Mouse (Mus musculus): ENCODE measurements around the gene Smim27. TPM values are rescaled to one million over a fixed set of nuclear protein-coding genes. Genes with fewer than 3 reads are reported as not detected.

The Smim27 gene
- total RNA-seq (2023), result 29.6 TPM

DNA sequence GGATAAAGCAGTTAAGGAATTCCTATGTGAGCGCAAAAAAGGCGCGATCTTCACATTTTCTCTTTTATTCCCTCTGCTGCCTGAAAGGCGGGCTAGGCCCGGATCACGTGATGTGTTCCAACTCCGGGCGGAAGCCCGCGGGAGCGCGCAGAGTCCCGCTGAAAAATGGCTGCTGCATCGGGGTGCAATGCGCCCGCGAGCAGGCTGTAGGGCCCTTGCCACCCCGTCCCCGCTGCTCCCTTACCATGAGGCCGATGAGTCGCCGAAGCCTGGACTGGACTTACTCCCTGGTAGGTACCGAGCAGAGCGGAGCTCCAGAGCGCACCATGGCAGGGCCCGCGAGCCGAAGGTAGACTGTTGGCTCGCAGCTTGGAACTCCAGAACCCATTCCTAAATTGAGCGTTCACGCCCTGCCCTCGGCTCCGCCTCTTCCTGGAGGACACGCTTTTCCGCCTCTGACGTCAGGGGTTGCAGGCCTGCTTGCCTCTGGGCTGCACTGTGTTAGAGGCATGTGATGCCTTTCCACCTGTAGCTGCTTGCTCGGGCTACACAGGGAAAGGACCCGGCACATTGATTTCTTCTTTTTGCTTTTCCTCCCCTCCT is at the start of gene Smim27, which contains the start of gene Topors:
TSS of gene Smim27 (plus strand) at position 150 of the 603 bp plus-strand sequence.
TSS of gene Topors (minus strand) at position 421 of the 603 bp plus-strand sequence.

DNA sequence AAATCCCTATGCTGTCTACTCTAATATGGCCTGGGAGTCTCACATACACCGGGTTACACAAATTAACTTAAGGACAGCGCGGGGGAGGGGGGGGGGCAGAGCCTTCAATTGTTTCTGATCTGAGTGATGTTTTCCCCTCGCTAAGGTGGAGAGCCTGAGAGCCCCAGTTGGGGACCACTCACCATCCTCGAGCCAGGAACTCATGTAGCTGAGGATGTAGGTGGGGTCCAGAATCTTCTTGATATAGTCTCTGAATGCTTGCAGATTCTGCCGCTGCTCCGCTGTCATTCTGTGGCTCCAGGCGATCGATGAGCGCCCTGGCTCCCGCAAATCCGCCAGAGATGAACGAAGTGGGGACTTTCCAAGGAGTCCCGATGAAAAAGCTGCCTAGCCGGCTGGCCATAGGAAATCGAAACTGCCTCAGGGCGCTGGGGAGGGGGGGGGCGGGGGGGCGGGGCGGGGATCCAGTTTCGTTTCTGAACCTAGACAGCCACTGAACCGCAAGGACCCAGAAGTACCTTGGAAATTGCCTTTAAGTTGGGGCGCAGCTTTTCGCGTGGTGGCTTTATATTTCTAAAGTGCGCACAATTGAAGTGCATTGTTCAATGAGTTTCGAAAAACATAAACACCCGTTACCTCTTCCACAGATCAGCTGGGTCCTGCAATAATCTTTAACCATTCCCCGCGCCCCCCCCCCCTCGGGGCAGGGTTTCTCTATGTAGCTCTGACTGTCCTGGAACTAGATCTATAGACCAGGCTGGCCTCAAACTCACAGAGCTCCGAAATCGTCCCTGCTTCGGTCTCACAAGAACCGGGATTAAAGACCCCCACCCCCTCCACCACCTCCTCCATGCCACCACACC is 29.7 kb upstream of the Smim27 start, which contains the start of gene Ddx58:
TSS of gene Ddx58 (minus strand) at position 420 of the 863 bp plus-strand sequence.

DNA sequence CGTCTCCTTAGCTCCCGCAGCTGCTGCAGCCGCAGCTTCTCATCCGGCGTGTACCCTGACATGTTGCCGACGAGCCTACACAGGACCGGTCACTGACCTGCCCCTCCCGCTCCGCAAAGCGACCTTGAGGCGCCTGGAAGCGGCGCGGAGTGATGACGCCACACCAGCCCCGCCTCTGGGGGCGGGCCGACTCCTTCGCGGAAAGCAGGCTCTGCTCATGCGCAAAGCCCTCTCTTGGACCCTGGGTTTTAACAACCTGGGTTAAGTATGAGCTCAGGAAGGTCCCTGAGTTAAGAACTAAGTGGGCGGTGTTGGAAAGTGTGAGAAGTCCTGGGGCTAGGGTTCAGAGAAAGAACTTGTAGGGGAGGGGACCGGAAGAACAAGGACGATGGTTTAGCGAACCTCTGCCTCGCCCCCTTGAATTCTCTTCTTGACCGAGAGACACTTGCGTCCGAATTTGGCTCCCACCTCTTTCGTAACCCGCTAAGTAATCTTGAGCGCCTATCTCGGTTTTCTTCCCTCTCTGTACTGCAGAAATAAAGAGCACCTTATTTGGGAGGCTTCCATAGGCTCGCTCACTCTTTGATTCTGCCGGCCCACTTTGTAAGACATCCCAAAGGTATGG is 10.0 kb downstream of the Smim27 start, which contains the start of gene Ndufb6:
TSS of gene Ndufb6 (minus strand) at position 146 of the 625 bp plus-strand sequence.

Other genes starting within 250 kb of the Smim27 start
- 15.9 TPM for gene Aco1, start 126.5 kb upstream of the Smim27 start, total RNA-seq (2023)
- 87.2 TPM for gene Ddx58, start 29.8 kb upstream of the Smim27 start, total RNA-seq (2023)
- gene Topors, start 271 bp downstream of the Smim27 start, total RNA-seq (2023), result 31.5 TPM
- 32.9 TPM for gene Ndufb6, start 9.8 kb downstream of the Smim27 start, total RNA-seq (2023)
- gene Tmem215, start 202.6 kb downstream of the Smim27 start, total RNA-seq (2023), result not detected

Measured in CD8-positive naive resting alpha-beta T cell, adult 57 days (primary cell).